Comparison of ENCODE assay signal across 9 mouse cellular contexts in the genomic region with DNA sequence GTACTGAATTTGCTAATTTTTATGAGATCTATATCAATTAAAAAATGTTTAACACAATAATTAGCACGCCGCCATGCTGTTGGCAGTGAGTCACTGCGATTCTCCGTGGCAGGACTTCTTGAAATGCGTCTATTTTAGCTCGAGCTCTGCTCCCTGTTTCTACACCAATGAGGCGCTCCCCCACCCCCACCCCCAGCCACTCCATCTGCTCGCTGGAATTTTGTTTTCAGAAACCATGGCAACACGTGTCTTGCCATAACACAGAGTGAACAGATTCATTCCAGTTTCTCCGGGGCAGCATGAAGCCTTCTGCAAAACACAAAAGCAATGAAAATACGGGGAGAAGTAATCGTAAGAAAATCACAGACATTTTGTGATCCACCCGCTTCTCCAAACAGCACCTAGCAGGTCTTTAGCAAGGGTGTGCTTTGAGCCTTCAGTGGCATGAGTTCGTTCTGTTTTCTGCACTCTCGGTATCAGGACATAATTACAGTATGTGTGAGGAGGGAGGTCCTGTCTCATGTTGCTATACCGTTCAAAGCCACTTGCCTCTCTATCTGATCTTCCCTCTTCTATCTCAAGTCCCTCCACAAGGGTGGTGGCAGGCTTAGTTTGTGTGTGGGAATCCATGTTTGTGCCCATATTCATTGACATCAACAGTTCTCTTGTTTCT. TPM values are rescaled to one million over a fixed set of nuclear protein-coding genes. Genes with fewer than 3 reads are reported as not detected.
DNase-seq lines count a peak whose midpoint lies in the region; ATAC-seq lines count a peak whose summit lies in the region.
"Had no signal": no experiment of that assay in that cellular context is flagged by ENCODE, and none has a peak within 500 bp of the region (broad histone marks: within the 10 kb centered on the region; RNA-seq: fewer than 3 reads in every experiment).

No protein-coding gene starts in this region.

- H3K4me3 ChIP-seq in heart, embryonic 11.5 days (ENCODE audit: low read depth, low read length): 0 out of 2 replicates have a peak overlapping the region, but pooled peaks have one; percentile 16
- H3K4me3 ChIP-seq in heart, embryonic 15.5 days: peak overlapping the region; percentile 16
- H3K4me3 ChIP-seq in midbrain, embryonic 16.5 days (ENCODE audit: low read depth, low read length): peak overlapping the region; percentile 36

- H3K36me3 ChIP-seq in heart, embryonic 11.5 days (ENCODE audit: control insufficient read depth, insufficient read depth, low read length): no peaks in the 10 kb centered on the region
- no peaks in the 10 kb centered on the region for H3K36me3 ChIP-seq in heart, embryonic 15.5 days
- H3K36me3 ChIP-seq in midbrain, embryonic 16.5 days (ENCODE audit: control insufficient read depth, insufficient read depth, low read length): no peaks in the 10 kb centered on the region

- peak overlapping the region; percentile 55 for H3K4me2 ChIP-seq in heart, embryonic 11.5 days
- H3K4me2 ChIP-seq in heart, embryonic 15.5 days: peak overlapping the region; percentile 53
- H3K4me2 ChIP-seq in midbrain, embryonic 16.5 days (ENCODE audit: low read length): peak overlapping the region; percentile 66

- H3K9me3 ChIP-seq in heart, embryonic 11.5 days (replicated peaks; ENCODE audit: control insufficient read depth, low read length): no peaks in the 10 kb centered on the region
- H3K9me3 ChIP-seq in heart, embryonic 15.5 days (replicated peaks): no peaks in the 10 kb centered on the region
- no peaks in the 10 kb centered on the region for H3K9me3 ChIP-seq in midbrain, embryonic 16.5 days (replicated peaks; ENCODE audit: control insufficient read depth, low read length, poor library complexity, severe bottlenecking)

- H3K4me1 ChIP-seq in heart, embryonic 11.5 days (ENCODE audit: control insufficient read depth, insufficient read depth, low read length): 0 out of 2 replicates have a peak, but pooled peaks cover 3% of the 10 kb centered on the region
- peaks cover 3% of the 10 kb centered on the region for H3K4me1 ChIP-seq in heart, embryonic 15.5 days (replicated peaks)
- peaks cover 13% of the 10 kb centered on the region for H3K4me1 ChIP-seq in midbrain, embryonic 16.5 days (ENCODE audit: control insufficient read depth, insufficient read depth, low read length)

- no peak overlapping the region for H3K9ac ChIP-seq in heart, embryonic 11.5 days (ENCODE audit: low read depth, low read length)
- no peak overlapping the region for H3K9ac ChIP-seq in heart, embryonic 15.5 days
- peak overlapping the region; percentile 38; the same call in 1 of the 2 replicates for H3K9ac ChIP-seq in midbrain, embryonic 16.5 days (ENCODE audit: low read depth, low read length)

- no peaks in the 10 kb centered on the region for H3K27me3 ChIP-seq in heart, embryonic 11.5 days (ENCODE audit: control insufficient read depth, insufficient read depth, low read length)
- no peaks in the 10 kb centered on the region for H3K27me3 ChIP-seq in heart, embryonic 15.5 days
- no peaks in the 10 kb centered on the region for H3K27me3 ChIP-seq in midbrain, embryonic 16.5 days (ENCODE audit: control insufficient read depth, insufficient read depth, low read depth, low read length)

- H3K27ac ChIP-seq in heart, embryonic 11.5 days (ENCODE audit: low read depth, low read length): no peak overlapping the region
- H3K27ac ChIP-seq in heart, embryonic 15.5 days: no peak overlapping the region
- H3K27ac ChIP-seq in midbrain, embryonic 16.5 days (ENCODE audit: low read length): peak overlapping the region; percentile 80

- intact Hi-C loops in heart, postnatal 25 days (cut with DNase I): no loop called here

- WGBS in heart, embryonic 11.5 days (ENCODE audit: insufficient replicate concordance): 30% methylated on average over 16 of the region's 16 CpGs
- WGBS in heart, embryonic 15.5 days: 19% methylated on average over 16 of the region's 16 CpGs
- 11% methylated on average over 16 of the region's 16 CpGs for WGBS in midbrain, embryonic 16.5 days

- DNase-seq in heart, postnatal 25 days (ENCODE audit: low spot score): no peak
- peak; percentile 11 to 16 for DNase-seq in cerebellum, postnatal 36 days
- peak; percentile 46 for DNase-seq in left cerebral cortex, adult 11 months (ENCODE audit: low spot score)
- no peak for DNase-seq in thymus, postnatal 14 days
- no peak for DNase-seq in urinary bladder, adult 2 months (ENCODE audit: low spot score)

- ATAC-seq in heart, embryonic 11.5 days (replicated peaks; ENCODE audit: insufficient number of reproducible peaks, low FRiP score, low TSS enrichment): no peak
- ATAC-seq in heart, embryonic 15.5 days (replicated peaks; ENCODE audit: insufficient number of reproducible peaks, insufficient read depth, low FRiP score, low read depth): no peak
- peak; percentile 88 for ATAC-seq in midbrain, embryonic 16.5 days

RNA-seq across cellular contexts. Expression of a gene that starts 34.1 kb away (rescaled TPM):
- 0.21 and 0.31 TPM in 2 replicates for polyA plus RNA-seq in heart, embryonic 11.5 days (2014; fragmentation: Nextera tagmentation; extraction: Ambion mirVana)
- 1 to 10 TPM; 2.3 TPM for total RNA-seq in heart, postnatal 25 days (2021)
- 0.19 and 0.37 TPM in 2 replicates for polyA plus RNA-seq in heart, embryonic 15.5 days (2015; fragmentation: Nextera tagmentation; extraction: Ambion mirVana)
- polyA plus RNA-seq in midbrain, embryonic 16.5 days (2015; fragmentation: Nextera tagmentation; extraction: Ambion mirVana): 7.2 and 8.3 TPM in 2 replicates
- polyA plus RNA-seq in urinary bladder, adult 2 months (2012; rRNA removed): 0.21 and 0.31 TPM in 2 replicates
- total RNA-seq: hematopoietic stem cell, adult 5-6 weeks had no signal

RNA-seq across cellular contexts. Expression of a gene that starts 41.7 kb away (rescaled TPM):
- 295 and 306 TPM in 2 replicates for polyA plus RNA-seq in heart, embryonic 11.5 days (2014; fragmentation: Nextera tagmentation; extraction: Ambion mirVana)
- 1 to 10 TPM; 1.8 to 2.5 TPM for total RNA-seq in heart, postnatal 25 days (2021)
- 221 and 236 TPM in 2 replicates for polyA plus RNA-seq in heart, embryonic 15.5 days (2015; fragmentation: Nextera tagmentation; extraction: Ambion mirVana)
- 26.3 and 35.8 TPM in 2 replicates for polyA plus RNA-seq in midbrain, embryonic 16.5 days (2015; fragmentation: Nextera tagmentation; extraction: Ambion mirVana)
- 12.4 and 18.6 TPM in 2 replicates for polyA plus RNA-seq in urinary bladder, adult 2 months (2012; rRNA removed)

RNA-seq across cellular contexts. Expression of a gene that starts 48.1 kb away (rescaled TPM):
- 21.9 and 22.8 TPM in 2 replicates for polyA plus RNA-seq in heart, embryonic 11.5 days (2014; fragmentation: Nextera tagmentation; extraction: Ambion mirVana)
- total RNA-seq in heart, postnatal 25 days (2021): 10 to 100 TPM; 13.9 to 14.6 TPM
- 25.9 and 26.5 TPM in 2 replicates for polyA plus RNA-seq in heart, embryonic 15.5 days (2015; fragmentation: Nextera tagmentation; extraction: Ambion mirVana)
- 29.4 and 33.6 TPM in 2 replicates for polyA plus RNA-seq in midbrain, embryonic 16.5 days (2015; fragmentation: Nextera tagmentation; extraction: Ambion mirVana)
- 20.9 and 26.0 TPM in 2 replicates for polyA plus RNA-seq in urinary bladder, adult 2 months (2012; rRNA removed)

Comparison
In these comparisons a context has a peak if more than half of its experiments do, and no peak if none do; other contexts are left out.
1. DNase-seq: peak in cerebellum, postnatal 36 days (2 of 2) and left cerebral cortex, adult 11 months (single experiment); none in heart, postnatal 25 days (single experiment), thymus, postnatal 14 days (single experiment) and urinary bladder, adult 2 months (single experiment).
2. Peak in every context shown above with its lines, with median percentiles within 50 percentile points of each other: H3K4me2 ChIP-seq and H3K4me3 ChIP-seq.